Mouse (Mus musculus) intestine, embryonic 16.5 days (tissue): ENCODE data around the gene P2ry13. TPM values are rescaled to one million over a fixed set of nuclear protein-coding genes. Genes with fewer than 3 reads are reported as not detected.

Source experiments
- polyA plus RNA-seq: library from polyadenylated mRNA; unstranded; fragments of >200 nt; fragmentation: Nextera tagmentation; extraction: Ambion mirVana; gene quantifications from 2 replicates; pipeline ENCODE4 v1.2.1, GENCODE M21; 2015

The P2ry13 gene
- polyA plus RNA-seq, 1 experiment from 2014 or later, result 1.3 TPM

Other genes starting within 250 kb of the P2ry13 start
- 0.65 and 0.69 TPM in 2 replicates for gene Med12l, start 205.1 kb downstream of the P2ry13 start, polyA plus RNA-seq
- 0.91 and 1.2 TPM in 2 replicates for gene Gpr171, start 109.1 kb downstream of the P2ry13 start, polyA plus RNA-seq
- gene P2ry14, start 57.3 kb downstream of the P2ry13 start, polyA plus RNA-seq, result 10.4 and 12.1 TPM in 2 replicates
- gene Gpr87, start 15.8 kb downstream of the P2ry13 start, polyA plus RNA-seq, result not detected in 2 replicates
- 1.7 and 2.2 TPM in 2 replicates for gene P2ry12, start 52.0 kb upstream of the P2ry13 start, polyA plus RNA-seq
- gene Igsf10, start 133.5 kb upstream of the P2ry13 start, polyA plus RNA-seq, result 4.9 and 5.3 TPM in 2 replicates